Mouse (Mus musculus): ENCODE measurements around the gene Chchd3.

DNA sequence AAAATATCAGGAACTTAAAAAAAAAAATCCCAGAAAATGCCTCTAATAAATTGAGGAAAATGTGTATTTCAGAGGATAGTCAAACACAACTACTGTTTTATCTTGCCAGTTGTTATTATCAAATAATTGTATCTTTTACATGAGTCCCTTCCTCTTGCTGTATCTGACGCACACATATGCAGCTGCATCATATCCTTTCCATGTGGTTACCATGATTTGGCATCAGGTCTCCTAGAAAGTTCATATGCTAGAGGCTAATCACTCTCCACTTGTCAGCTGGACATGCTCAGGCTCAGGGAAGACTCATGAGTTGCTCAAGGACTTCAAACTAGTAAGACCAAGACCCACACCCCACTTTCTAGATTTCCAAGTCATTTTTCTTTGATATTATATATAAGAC, 122.4 kb downstream of the Chchd3 start:
- no peak for TF ChIP-seq POLR2A (IDR thresholded peaks at IDR 0.05; ENCODE audit: borderline replicate concordance, control insufficient read depth, low read depth, low read length)
- TF ChIP-seq CTCF (IDR thresholded peaks at IDR 0.05; ENCODE audit: control insufficient read depth, insufficient read depth, low read length): no peak
